Comparison of ENCODE assay signal across 33 mouse cellular contexts in the genomic region with DNA sequence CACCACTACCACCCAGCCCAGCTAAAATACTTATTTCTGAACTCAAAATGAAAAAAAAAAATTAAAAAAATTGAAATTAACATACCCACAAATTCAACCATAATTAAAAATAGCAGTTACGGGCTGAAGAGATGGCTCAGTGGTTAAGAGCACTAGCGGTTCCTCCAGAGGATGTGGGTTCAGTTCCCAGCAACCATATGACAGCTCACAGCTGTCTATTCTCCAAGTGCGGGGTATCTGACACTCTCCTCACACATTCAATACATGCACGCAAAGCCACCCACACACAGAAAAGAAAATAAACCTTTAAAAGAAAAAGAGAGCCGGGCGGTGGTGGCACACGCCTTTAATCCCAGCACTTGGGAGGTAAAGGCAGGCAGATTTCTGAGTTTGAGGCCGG. TPM values are rescaled to one million over a fixed set of nuclear protein-coding genes. Genes with fewer than 3 reads are reported as not detected.
DNase-seq lines count a peak whose midpoint lies in the region; ATAC-seq lines count a peak whose summit lies in the region.
"Had no signal": no experiment of that assay in that cellular context is flagged by ENCODE, and none has a peak within 500 bp of the region (broad histone marks: within the 10 kb centered on the region; RNA-seq: fewer than 3 reads in every experiment).

No protein-coding gene starts in this region.

- H3K4me3 ChIP-seq in intestine, embryonic 15.5 days (replicated peaks) = no peak overlapping the region
- H3K4me3 ChIP-seq: heart, adult 2 months; heart, embryonic 13.5 days; hindbrain, embryonic 13.5 days; kidney, embryonic 15.5 days; limb, embryonic 15.5 days; liver, embryonic 15.5 days; lung, embryonic 15.5 days had no signal

- H3K9ac ChIP-seq in intestine, embryonic 15.5 days = no peak overlapping the region
- H3K9ac ChIP-seq: heart, embryonic 13.5 days; hindbrain, embryonic 13.5 days; kidney, embryonic 15.5 days; limb, embryonic 15.5 days; liver, embryonic 15.5 days; lung, embryonic 15.5 days had no signal

- peaks cover 5% of the 10 kb centered on the region; the same call in 1 of the 2 replicates for H3K27me3 ChIP-seq in intestine, embryonic 15.5 days (replicated peaks)
- H3K27me3 ChIP-seq: CH12.LX; lung, embryonic 15.5 days had no signal

- no peak overlapping the region for H3K27ac ChIP-seq in intestine, embryonic 15.5 days
- H3K27ac ChIP-seq: heart, adult 2 months; heart, embryonic 13.5 days; hindbrain, embryonic 13.5 days; kidney, embryonic 15.5 days; limb, embryonic 15.5 days; liver, embryonic 15.5 days; lung, embryonic 15.5 days had no signal

- no peak overlapping the region for H3K4me2 ChIP-seq in intestine, embryonic 15.5 days (replicated peaks)
- H3K4me2 ChIP-seq: heart, embryonic 13.5 days; hindbrain, embryonic 13.5 days; kidney, embryonic 15.5 days; limb, embryonic 15.5 days; liver, embryonic 15.5 days; lung, embryonic 15.5 days had no signal

- no peak for DNase-seq in frontal cortex, postnatal 25 days (ENCODE audit: low spot score in 2 of 2)
- DNase-seq in brain, adult 2 months (ENCODE audit: low read depth, low spot score) = peak; percentile 71
- DNase-seq in thymus, postnatal 25 days = peak; percentile 49
- no peak for DNase-seq in heart, postnatal 4 days
- DNase-seq in ovary, postnatal 14 days (ENCODE audit: low spot score) = no peak
- DNase-seq: adrenal gland, postnatal 14 days; cerebellum, adult 8-10 months; cerebellum, postnatal 36 days; embryo, embryonic 11 days; gastrocnemius, postnatal 36 days; heart, adult 2 months; heart, postnatal 14 days; kidney, postnatal 36 days; layer of hippocampus, adult 9-11 months; lung, postnatal 4 days; midbrain, embryonic 14.5 days had no signal

- peak; percentile 74; the same call in 1 of the 2 replicates for ATAC-seq in frontal cortex, adult (ENCODE audit: low TSS enrichment)
- ATAC-seq in neutrophil, adult 5-6 weeks (ENCODE audit: extremely low read depth, insufficient number of reproducible peaks, low FRiP score, poor library complexity, severe bottlenecking) = 0 out of 2 replicates have a peak, but pooled peaks have one; percentile 26
- no peak for ATAC-seq in intestine, embryonic 15.5 days
- ATAC-seq: forebrain, embryonic 14.5 days; intestine, postnatal 0 days had no signal

- no peaks in the 10 kb centered on the region for H3K4me1 ChIP-seq in intestine, embryonic 15.5 days (replicated peaks)
- H3K4me1 ChIP-seq: heart, embryonic 13.5 days; hindbrain, embryonic 13.5 days; limb, embryonic 15.5 days; liver, embryonic 15.5 days had no signal

- H3K9me3 ChIP-seq in intestine, embryonic 15.5 days = no peaks in the 10 kb centered on the region
- H3K9me3 ChIP-seq: G1E; heart, embryonic 13.5 days; hindbrain, embryonic 13.5 days; kidney, embryonic 15.5 days; limb, embryonic 15.5 days; liver, embryonic 15.5 days; lung, embryonic 15.5 days had no signal

- H3K36me3 ChIP-seq in intestine, embryonic 15.5 days = no peaks in the 10 kb centered on the region
- H3K36me3 ChIP-seq: G1E; heart, embryonic 13.5 days; hindbrain, embryonic 13.5 days; liver, embryonic 15.5 days had no signal

- 82% methylated on average over 8 of the region's 8 CpGs for WGBS in intestine, embryonic 15.5 days

RNA-seq across cellular contexts. Expression of a gene that starts 7.5 kb away (rescaled TPM):
- 8.0 and 11.2 TPM in 2 replicates for total RNA-seq in neutrophil, adult 5-6 weeks (2017)
- 10 to 100 TPM; 13.2 to 20.5 TPM for total RNA-seq in heart, postnatal 4 days (2021)
- polyA plus RNA-seq in intestine, embryonic 15.5 days (2015; fragmentation: Nextera tagmentation; extraction: Ambion mirVana) = 28.7 and 29.5 TPM in 2 replicates
- total RNA-seq: G1E; megakaryocyte-erythroid progenitor cell, adult 5-6 weeks had no signal
- polyA plus RNA-seq: G1E had no signal

RNA-seq across cellular contexts. Expression of a gene that starts 16.8 kb away (rescaled TPM):
- total RNA-seq in neutrophil, adult 5-6 weeks (2017) = 1.4 and 4.1 TPM in 2 replicates
- 10 to 100 TPM; 33.3 to 34.0 TPM for total RNA-seq in heart, postnatal 4 days (2021)
- polyA plus RNA-seq in intestine, embryonic 15.5 days (2015; fragmentation: Nextera tagmentation; extraction: Ambion mirVana) = 6.8 and 7.4 TPM in 2 replicates

RNA-seq across cellular contexts. Expression of a gene that starts 17.4 kb away (rescaled TPM):
- total RNA-seq in neutrophil, adult 5-6 weeks (2017) = 314 and 340 TPM in 2 replicates
- 100 to 1,000 TPM; 101 to 104 TPM for total RNA-seq in heart, postnatal 4 days (2021)
- polyA plus RNA-seq in intestine, embryonic 15.5 days (2015; fragmentation: Nextera tagmentation; extraction: Ambion mirVana) = 266 and 277 TPM in 2 replicates

RNA-seq across cellular contexts. Expression of a gene that starts 21.7 kb away (rescaled TPM):
- not detected in 2 replicates for total RNA-seq in neutrophil, adult 5-6 weeks (2017)
- total RNA-seq in heart, postnatal 4 days (2021) = 1 to 10 TPM in 1 of 2 experiments, under 1 TPM in 1; 0.92 to 1.9 TPM
- polyA plus RNA-seq in intestine, embryonic 15.5 days (2015; fragmentation: Nextera tagmentation; extraction: Ambion mirVana) = not detected in 2 replicates
- total RNA-seq: adrenal gland, postnatal 14 days; CH12.LX; G1E; left cerebral cortex, adult 18-20 months; megakaryocyte-erythroid progenitor cell, adult 5-6 weeks had no signal
- polyA plus RNA-seq: brain, embryonic 14.5 days; embryonic facial prominence, embryonic 14.5 days; forebrain, embryonic 14.5 days; G1E; heart, embryonic 13.5 days; hindbrain, embryonic 13.5 days; intestine, postnatal 0 days; limb, embryonic 15.5 days; liver, embryonic 15.5 days; lung, embryonic 15.5 days had no signal

RNA-seq across cellular contexts. Expression of a gene that starts 27.6 kb away (rescaled TPM):
- total RNA-seq in neutrophil, adult 5-6 weeks (2017) = 1.8 and 2.9 TPM in 2 replicates
- 1 to 10 TPM; 5.0 to 5.8 TPM for total RNA-seq in heart, postnatal 4 days (2021)
- polyA plus RNA-seq in intestine, embryonic 15.5 days (2015; fragmentation: Nextera tagmentation; extraction: Ambion mirVana) = 13.5 TPM in 2 replicates

Comparison
In these comparisons a context has a peak if more than half of its experiments do, and no peak if none do; other contexts are left out.
1. DNase-seq: peak in brain, adult 2 months (single experiment) and thymus, postnatal 25 days (single experiment); none in frontal cortex, postnatal 25 days (0 of 2), heart, postnatal 4 days (single experiment) and ovary, postnatal 14 days (single experiment).